Mouse (Mus musculus) erythroblast, embryonic 14.5 days (primary cell): ENCODE results near the gene Fcer1g.

ENCODE experiments used
- GATA1 ChIP-seq: IDR thresholded peaks from 2 replicates; pipeline ENCODE4 v1.6.1; 2012; ENCODE audit warnings: low read length, inconsistent platforms, mixed read lengths
- TAL1 ChIP-seq: IDR thresholded peaks from 3 replicates; pipeline ENCODE4 v1.6.1; 2012; ENCODE audit warnings: low read length, inconsistent platforms, mixed read lengths

DNA sequence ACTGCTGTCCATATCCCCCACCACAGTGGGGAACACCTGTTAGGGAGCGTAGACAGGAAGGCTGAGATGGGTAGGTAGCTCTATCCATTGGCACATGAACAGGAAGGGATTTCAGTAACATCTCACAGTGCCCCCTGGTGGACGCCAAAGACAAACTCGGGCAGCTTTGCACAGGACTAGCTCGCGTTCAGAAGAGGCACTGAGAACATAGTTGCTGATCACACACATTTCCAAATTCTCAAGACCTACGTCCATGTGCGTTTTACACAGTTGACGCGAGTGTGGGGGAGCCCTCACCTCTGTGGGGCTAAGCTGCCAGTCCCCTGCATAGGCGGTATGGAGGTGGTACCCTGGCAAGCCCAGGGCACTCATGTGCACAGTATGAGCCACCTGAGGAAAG lies 13.3 kb downstream of the Fcer1g start:
- no peak for TF ChIP-seq GATA1
- TF ChIP-seq TAL1, result no peak
